ENCODE assay signal across 8 mouse cellular contexts in genomic region chr7:35553751-35554604, GRCm38 (mm10). TPM values are rescaled to one million over a fixed set of nuclear protein-coding genes. Genes with fewer than 3 reads are reported as not detected.
DNase-seq lines count a peak whose midpoint lies in the region; TF ChIP-seq lines count a peak whose summit lies in the region.

No protein-coding gene starts in this region.

- H3K36me3 ChIP-seq in thymus, adult 2 months (ENCODE audit: control insufficient read depth, insufficient read depth, low read length), result peaks cover 10% of the 10 kb centered on the region
- H3K36me3 ChIP-seq in small intestine, adult 2 months (ENCODE audit: control insufficient read depth, insufficient read depth, low read length), result peaks cover 13% of the 10 kb centered on the region

- H3K4me1 ChIP-seq in thymus, adult 2 months (replicated peaks; ENCODE audit: control insufficient read depth, insufficient read depth, low read length), result peaks cover 5% of the 10 kb centered on the region; the same call in 1 of the 2 replicates
- H3K4me1 ChIP-seq in small intestine, adult 2 months (ENCODE audit: control insufficient read depth, insufficient read depth, insufficient read length, low read length), result peaks cover 19% of the 10 kb centered on the region

- no peak for TF ChIP-seq CTCF in thymus, adult 2 months (IDR thresholded peaks at IDR 0.05; ENCODE audit: borderline replicate concordance, control insufficient read depth, extremely low read depth, insufficient read depth, low read length, poor library complexity)
- no peak for TF ChIP-seq CTCF in small intestine, adult 2 months (IDR thresholded peaks at IDR 0.05; ENCODE audit: extremely low read depth, insufficient read length, insufficient replicate concordance, low read depth, low read length)

- WGBS in thymus, adult 2 months, result 82% methylated on average over 10 of the region's 10 CpGs
- WGBS in small intestine, adult 2 months, result 22% methylated on average over 10 of the region's 10 CpGs

- no peak overlapping the region for H3K27ac ChIP-seq in thymus, adult 2 months (ENCODE audit: control insufficient read depth, insufficient read depth, low read length)
- peak overlapping the region; percentile 96 for H3K27ac ChIP-seq in small intestine, adult 2 months (ENCODE audit: insufficient read depth, low read depth, low read length)

- DNase-seq in thymus, adult 2 months, result peak; percentile 49
- no peak for DNase-seq in thymus, adult 18-20 months
- DNase-seq in cerebellum, adult 9-11 months, result peak; percentile 49
- DNase-seq in heart, postnatal 14 days, result peak; percentile 6 to 31
- DNase-seq in layer of hippocampus, adult 9-10 months (ENCODE audit: low spot score), result peak; percentile 15
- DNase-seq in lung, postnatal 10 days, result peak; percentile 58
- no peak for DNase-seq in urinary bladder, postnatal 36 days (ENCODE audit: low spot score in 2 of 2)

- H3K27me3 ChIP-seq in thymus, adult 2 months (ENCODE audit: control insufficient read depth, insufficient read depth, low read length), result no peaks in the 10 kb centered on the region
- no peaks in the 10 kb centered on the region for H3K27me3 ChIP-seq in small intestine, adult 2 months (ENCODE audit: control insufficient read depth, insufficient read depth, low read length)

- intact Hi-C loops in heart, postnatal 14 days (cut with DNase I), result loop anchor here (2.0 to 5.0 kb wide), 2 partner anchors 17 to 33 kb away; partner anchors contain the start of genes Ankrd27 and Rgs9bp

- no peak for TF ChIP-seq POLR2A in thymus, adult 2 months (IDR thresholded peaks at IDR 0.05; ENCODE audit: control insufficient read depth, extremely low read depth, insufficient read depth, low read length, poor library complexity)
- no peak for TF ChIP-seq POLR2A in small intestine, adult 2 months (IDR thresholded peaks at IDR 0.05; ENCODE audit: low read depth, low read length)

- H3K4me3 ChIP-seq in thymus, adult 2 months (ENCODE audit: control insufficient read depth, insufficient read depth, low read length), result peak overlapping the region; percentile 63; the same call in 1 of the 2 replicates
- H3K4me3 ChIP-seq in small intestine, adult 2 months (ENCODE audit: low read depth, low read length), result peak overlapping the region; percentile 72

RNA-seq across cellular contexts. Expression of gene Nudt19, which starts 2.1 kb away (rescaled TPM):
- polyA plus RNA-seq in thymus, adult 2 months (2012; rRNA removed), result 40.2 and 44.1 TPM in 2 replicates
- 10 to 100 TPM; 70.6 to 77.4 TPM for total RNA-seq in heart, postnatal 14 days (2021)
- polyA plus RNA-seq in small intestine, adult 2 months (2012; rRNA removed), result 51.8 and 60.5 TPM in 2 replicates

RNA-seq across cellular contexts. Expression of gene Tdrd12, which starts 16.4 kb away (rescaled TPM):
- polyA plus RNA-seq in thymus, adult 2 months (2012; rRNA removed), result 0.24 TPM in 1 of 2 replicates, not detected in the other
- total RNA-seq in heart, postnatal 14 days (2021), result under 1 TPM in 1 of 2 experiments, not detected in 1; 0.44 TPM
- not detected in 2 replicates for polyA plus RNA-seq in small intestine, adult 2 months (2012; rRNA removed)

RNA-seq across cellular contexts. Expression of gene Rgs9bp, which starts 31.4 kb away (rescaled TPM):
- polyA plus RNA-seq in thymus, adult 2 months (2012; rRNA removed), result 0.26 TPM in 2 replicates
- under 1 TPM; 0.07 TPM for total RNA-seq in heart, postnatal 14 days (2021)
- polyA plus RNA-seq in small intestine, adult 2 months (2012; rRNA removed), result 0.03 TPM in 2 replicates

RNA-seq across cellular contexts. Expression of gene Ankrd27, which starts 32.1 kb away (rescaled TPM):
- 41.6 and 44.9 TPM in 2 replicates for polyA plus RNA-seq in thymus, adult 2 months (2012; rRNA removed)
- total RNA-seq in heart, postnatal 14 days (2021), result 10 to 100 TPM; 15.6 to 15.8 TPM
- 8.5 and 13.5 TPM in 2 replicates for polyA plus RNA-seq in small intestine, adult 2 months (2012; rRNA removed)

Comparison
In these comparisons a context has a peak if more than half of its experiments do, and no peak if none do; other contexts are left out.
1. DNase-seq: peak in thymus, adult 2 months (single experiment), cerebellum, adult 9-11 months (single experiment), heart, postnatal 14 days (2 of 2), layer of hippocampus, adult 9-10 months (single experiment) and lung, postnatal 10 days (single experiment); none in thymus, adult 18-20 months (0 of 2) and urinary bladder, postnatal 36 days (0 of 2).